Mouse (Mus musculus): ENCODE data around the gene Rbm4b. TPM values are rescaled to one million over a fixed set of nuclear protein-coding genes. Genes with fewer than 3 reads are reported as not detected.

The Rbm4b gene
- total RNA-seq (2012; rRNA removed) (7.0 and 7.4 TPM in 2 replicates), polyA plus RNA-seq (2012; ENCODE audit: insufficient read depth in 1 of 2, insufficient read length in 2 of 2, low read depth in 1 of 2, low replicate concordance in 2 of 2, missing spikeins in 1 of 2) (10 to 100 TPM in 1 of 2 experiments, not detected in 1; 11.1 TPM)

GRCm38 (mm10) chr19:4756193-4756911 is at the start of gene Rbm4b:
TSS of gene Rbm4b (plus strand) at chr19:4756497.
- peak within 1 kb of the TSS; percentile 87 to 89 for H3K4me3 ChIP-seq (ENCODE audit: control insufficient read depth in 1 of 2, insufficient read depth in 1 of 2, low read depth in 2 of 2, low read length in 2 of 2)
- H3K27me3 ChIP-seq (ENCODE audit: control insufficient read depth in 1 of 2, insufficient read depth in 2 of 2, low read length in 2 of 2), result no peaks in the 10 kb centered on the region
- DNase-seq (ENCODE audit: low read depth, low spot score), result peak; percentile 97
- H3K4me1 ChIP-seq (ENCODE audit: control insufficient read depth in 1 of 2, insufficient read depth in 2 of 2, low read length in 2 of 2), result no peaks in the 10 kb centered on the region; a peak in 1 of 4 replicates
- peak within 1 kb of the TSS; percentile 91 for H3K9ac ChIP-seq (ENCODE audit: control insufficient read depth, low read depth, low read length, poor library complexity, severe bottlenecking)
- H3K27ac ChIP-seq (ENCODE audit: control insufficient read depth, low read depth, low read length), result peak within 1 kb of the TSS; percentile 80
- H3K9me3 ChIP-seq (replicated peaks; ENCODE audit: insufficient read depth, low read length), result no peaks in the 10 kb centered on the region
- H3K79me2 ChIP-seq (ENCODE audit: control insufficient read depth, insufficient read depth, low read length, poor library complexity), result peaks cover 9% of the 10 kb centered on the region
- H3K36me3 ChIP-seq (ENCODE audit: control insufficient read depth in 1 of 2, insufficient read depth in 2 of 2, low read length in 2 of 2), result peaks cover 5 to 13% of the 10 kb centered on the region in 2 experiments
- no peak for TF ChIP-seq RCOR1 (IDR thresholded peaks at IDR 0.05; ENCODE audit: low read depth, low read length)
- no peak; the same call in 1 of the 2 replicates for TF ChIP-seq KAT2A (conservative IDR thresholded peaks at IDR 0.05; ENCODE audit: low read depth, low read length)
- TF ChIP-seq USF2 (IDR thresholded peaks at IDR 0.05; ENCODE audit: borderline replicate concordance in 1 of 2, insufficient read depth in 1 of 2, low read depth in 1 of 2, low read length in 2 of 2), result no peak
- peak; percentile 66 for TF ChIP-seq CHD2 (IDR thresholded peaks at IDR 0.05; ENCODE audit: low read length)
- peak; percentile 69 for TF ChIP-seq NELFE (IDR thresholded peaks at IDR 0.05; ENCODE audit: low read depth, low read length)
- peak; percentile 37; the same call in 1 of the 2 replicates for TF ChIP-seq E2F4 (IDR thresholded peaks at IDR 0.05; ENCODE audit: borderline replicate concordance, low read depth, low read length)
- TF ChIP-seq MYC (IDR thresholded peaks at IDR 0.05; ENCODE audit: low read depth, low read length), result peak; percentile 38; the same call in 1 of the 2 replicates
- no peak for TF ChIP-seq MEF2A (IDR thresholded peaks at IDR 0.05; ENCODE audit: extremely low read depth, insufficient replicate concordance, low read depth, low read length, poor library complexity, severe bottlenecking)
- TF ChIP-seq HCFC1 (IDR thresholded peaks at IDR 0.05; ENCODE audit: low read depth, low read length), result peak; percentile 83
- TF ChIP-seq RAD21 (IDR thresholded peaks at IDR 0.05; ENCODE audit: low read depth, low read length), result no peak
- no peak for TF ChIP-seq TAL1 (IDR thresholded peaks at IDR 0.05; ENCODE audit: low read length)
- TF ChIP-seq MAX (IDR thresholded peaks at IDR 0.05; ENCODE audit: low read length), result no peak; the same call in 1 of the 2 replicates
- peak; percentile 18; the same call in 1 of the 2 replicates for TF ChIP-seq ZKSCAN1 (IDR thresholded peaks at IDR 0.05; ENCODE audit: low read depth, low read length)
- peak in 1 of 2 experiments; percentile 9; a peak in 1 of 4 replicates for TF ChIP-seq EP300 (IDR thresholded peaks at IDR 0.05; ENCODE audit: low read depth in 1 of 2, low read length in 2 of 2)
- TF ChIP-seq ZNF384 (IDR thresholded peaks at IDR 0.05; ENCODE audit: low read depth, low read length), result no peak
- no peak for TF ChIP-seq MYB (IDR thresholded peaks at IDR 0.05; ENCODE audit: low read depth, low read length)
- peak; percentile 49; the same call in 1 of the 2 replicates for TF ChIP-seq SIN3A (IDR thresholded peaks at IDR 0.05; ENCODE audit: low read length)
- peak; percentile 79; the same call in 1 of the 2 replicates for TF ChIP-seq MAZ (IDR thresholded peaks at IDR 0.05; ENCODE audit: low read depth, low read length)
- TF ChIP-seq MXI1 (IDR thresholded peaks at IDR 0.05; ENCODE audit: low read depth, low read length), result peak; percentile 61
- peak; percentile 82 for TF ChIP-seq USF1 (IDR thresholded peaks at IDR 0.05; ENCODE audit: low read depth, low read length)
- TF ChIP-seq BHLHE40 (IDR thresholded peaks at IDR 0.05; ENCODE audit: borderline replicate concordance, low read depth, low read length), result peak; percentile 44; the same call in 1 of the 2 replicates
- no peak for TF ChIP-seq GATA1 (IDR thresholded peaks at IDR 0.05; ENCODE audit: low read depth, low read length)
- TF ChIP-seq GABPA (IDR thresholded peaks at IDR 0.05; ENCODE audit: low read depth, low read length), result no peak
- peak; percentile 43; the same call in 1 of the 2 replicates for TF ChIP-seq TCF12 (IDR thresholded peaks at IDR 0.05; ENCODE audit: low read depth, low read length)
- no peak for TF ChIP-seq CTCF (IDR thresholded peaks at IDR 0.05 in 2 of 3, conservative IDR thresholded peaks at IDR 0.05 in 1 of 3; ENCODE audit: control insufficient read depth in 1 of 3, insufficient read depth in 1 of 3, low read depth in 2 of 3, low read length in 3 of 3, poor library complexity in 1 of 3, severe bottlenecking in 1 of 3)
- no peak; the same call in 1 of the 2 replicates for TF ChIP-seq ETS1 (IDR thresholded peaks at IDR 0.05; ENCODE audit: low read depth, low read length)
- TF ChIP-seq MAFK (IDR thresholded peaks at IDR 0.05; ENCODE audit: borderline replicate concordance, low read depth, low read length), result no peak
- TF ChIP-seq CHD1 (IDR thresholded peaks at IDR 0.05; ENCODE audit: low read depth, low read length), result no peak
- no peak for TF ChIP-seq ZC3H11A (IDR thresholded peaks at IDR 0.05; ENCODE audit: low read depth, low read length)
- peak; percentile 81 for TF ChIP-seq NRF1 (IDR thresholded peaks at IDR 0.05; ENCODE audit: insufficient read depth, low read depth, low read length, poor library complexity, severe bottlenecking)
- TF ChIP-seq ZMIZ1 (IDR thresholded peaks at IDR 0.05; ENCODE audit: low read depth, low read length), result peak; percentile 68
- TF ChIP-seq POLR2A (IDR thresholded peaks at IDR 0.05; ENCODE audit: control insufficient read depth in 1 of 2, insufficient read depth in 1 of 2, low read depth in 1 of 2, low read length in 2 of 2, poor library complexity in 1 of 2), result peak; percentile 74 to 92
- TF ChIP-seq TBP (IDR thresholded peaks at IDR 0.05; ENCODE audit: low read depth, low read length), result 0 out of 2 replicates have a peak, but pooled peaks have one; percentile 9
- TF ChIP-seq UBTF (IDR thresholded peaks at IDR 0.05; ENCODE audit: borderline replicate concordance, insufficient read depth, low read depth, low read length), result no peak
